Mouse (Mus musculus): ENCODE results near the gene Glipr2.

DNA sequence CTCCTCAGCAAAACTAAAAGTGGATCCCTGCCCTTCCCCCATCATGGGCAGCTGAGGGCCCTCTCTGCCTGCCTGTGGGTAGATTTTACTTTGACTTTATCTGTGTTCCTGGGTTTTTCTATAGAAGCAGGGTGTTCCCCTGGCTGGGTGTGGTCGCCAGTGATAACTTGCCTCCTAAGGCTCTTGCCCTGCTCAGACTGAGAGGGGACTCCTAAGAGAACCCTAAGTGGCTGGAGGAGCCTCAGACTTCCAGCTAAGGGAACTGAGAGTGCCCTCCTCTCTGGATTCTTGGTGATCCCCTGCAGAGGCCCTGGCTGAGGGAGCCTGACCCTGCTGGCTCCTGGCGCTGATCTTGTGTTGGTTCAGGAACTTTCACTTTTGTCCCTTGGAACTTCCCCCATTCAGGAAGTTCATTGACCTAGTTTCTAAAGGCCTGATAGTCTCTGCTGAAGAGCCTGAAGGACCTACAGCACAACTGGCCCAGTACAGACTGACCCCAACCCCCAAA is 7.2 kb downstream of the Glipr2 start:
- no peak for TF ChIP-seq CTCF (IDR thresholded peaks at IDR 0.05; ENCODE audit: low read depth, low read length)
- TF ChIP-seq GATA2 (IDR thresholded peaks at IDR 0.05; ENCODE audit: borderline replicate concordance, low read depth, low read length): no peak
